Mouse (Mus musculus) heart, adult 11 months (tissue): ENCODE measurements around the gene Mettl5.
"Not testable (repeated sequence)": the region's sequence is repeated elsewhere in the genome, so short reads cannot be mapped to it uniquely, and the experiment has no call there.

Source experiments
- DNase-seq: peaks from one replicate; pipeline ENCODE4 v3.0.0; 2022

The Mettl5 gene

GRCm38 (mm10) chr2:69885451-69886305, at the start of gene Mettl5:
Gene Mettl5 (minus strand): TSS chr2:69885615.
- peak; percentile 98 for DNase-seq

DNA sequence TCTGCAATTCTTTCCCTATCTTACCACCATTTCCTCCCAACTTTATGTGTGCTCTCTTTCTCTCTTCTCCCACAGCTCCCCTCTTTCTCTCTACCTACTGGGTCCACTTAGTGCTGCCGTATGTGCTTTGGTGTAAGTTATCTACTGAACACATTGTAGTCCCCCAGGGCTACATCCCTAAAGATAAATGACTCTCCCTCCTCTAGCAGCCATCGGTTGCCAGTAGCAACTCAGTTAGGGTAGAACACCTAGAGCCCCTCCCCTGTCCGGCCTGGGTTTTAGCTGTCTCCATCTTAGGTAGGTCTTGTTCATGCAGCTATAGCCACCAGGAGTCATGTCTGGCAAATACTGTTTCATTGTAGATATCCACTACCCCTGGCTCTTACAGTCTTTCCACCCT, 39.5 kb upstream of the Mettl5 start:
- no peak for DNase-seq

GRCm38 (mm10) chr2:69917301-69917700, 31.9 kb upstream of the Mettl5 start:
- DNase-seq: peak; percentile 55

- no peak for DNase-seq
Measured at GRCm38 (mm10) chr2:69912801-69913200, 27.4 kb upstream of the Mettl5 start.

DNA sequence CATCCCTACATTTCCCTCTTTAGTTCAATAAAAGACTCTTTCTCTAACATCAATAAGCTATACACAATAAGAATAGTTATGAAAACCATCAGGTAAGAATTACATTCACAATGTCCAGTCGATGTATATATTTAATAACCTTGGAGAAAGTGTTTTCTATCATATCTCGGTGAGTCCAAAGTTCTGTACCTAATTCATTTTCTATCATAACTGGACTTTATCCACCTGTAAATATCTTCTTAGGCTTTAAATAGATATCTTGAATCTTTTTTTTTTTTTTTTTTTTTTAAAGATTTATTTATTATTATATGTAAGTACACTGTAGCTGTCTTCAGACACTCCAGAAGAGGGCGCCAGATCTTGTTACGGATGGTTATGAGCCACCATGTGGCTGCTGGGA, 22.0 kb upstream of the Mettl5 start:
- DNase-seq: not testable (repeated sequence)

- DNase-seq: peak; percentile 53
Measured at GRCm38 (mm10) chr2:69903541-69903940, 18.1 kb upstream of the Mettl5 start.

DNA sequence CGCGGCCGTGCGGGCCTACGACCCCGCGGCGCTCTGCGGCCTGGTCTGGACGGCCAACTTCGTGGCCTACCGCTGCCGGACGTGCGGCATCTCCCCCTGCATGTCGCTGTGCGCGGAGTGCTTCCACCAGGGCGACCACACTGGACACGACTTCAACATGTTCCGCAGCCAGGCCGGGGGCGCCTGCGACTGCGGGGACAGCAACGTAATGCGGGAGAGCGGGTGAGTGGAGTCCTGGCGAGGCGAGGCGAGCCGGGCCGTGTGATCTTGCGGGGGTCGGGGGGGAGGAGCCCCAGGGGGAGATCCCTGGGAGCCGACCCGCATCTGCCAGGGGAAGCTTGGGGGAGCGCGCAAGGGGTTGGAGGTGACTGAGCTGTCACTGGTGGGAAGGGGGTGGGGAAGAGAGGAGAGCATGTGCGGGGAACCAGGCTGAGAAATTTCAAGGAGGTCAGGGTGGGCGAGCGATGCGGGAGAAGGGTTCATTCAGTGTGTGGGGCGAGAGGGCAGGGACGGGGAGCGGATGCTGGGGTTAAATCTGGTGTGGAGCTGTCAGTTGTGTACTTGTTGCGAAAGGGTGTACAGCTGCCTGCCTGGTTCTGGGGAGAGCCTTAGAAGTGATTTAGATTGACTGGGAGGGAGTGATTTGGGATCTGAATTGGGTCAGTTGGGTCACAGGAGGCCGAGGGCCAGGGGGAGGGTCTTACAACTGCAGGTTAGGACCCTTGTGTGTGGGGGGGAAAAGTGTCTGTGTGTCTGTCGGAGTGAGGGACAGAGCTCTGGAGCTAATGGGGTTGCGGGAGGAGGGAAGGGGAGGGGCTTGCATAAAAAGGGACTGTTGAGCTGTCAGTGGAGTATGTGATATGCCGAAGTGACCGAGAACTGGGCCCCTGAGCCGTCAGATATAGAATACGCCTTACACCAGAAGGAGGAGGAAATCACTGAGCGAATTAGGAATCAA, 12.5 kb upstream of the Mettl5 start:
- peak; percentile 98 for DNase-seq

GRCm38 (mm10) chr2:69897039-69897617, 11.7 kb upstream of the Mettl5 start, which contains the start of gene Ubr3:
Gene Ubr3 (plus strand): TSS chr2:69897246.
- DNase-seq: peak; percentile 100

DNA sequence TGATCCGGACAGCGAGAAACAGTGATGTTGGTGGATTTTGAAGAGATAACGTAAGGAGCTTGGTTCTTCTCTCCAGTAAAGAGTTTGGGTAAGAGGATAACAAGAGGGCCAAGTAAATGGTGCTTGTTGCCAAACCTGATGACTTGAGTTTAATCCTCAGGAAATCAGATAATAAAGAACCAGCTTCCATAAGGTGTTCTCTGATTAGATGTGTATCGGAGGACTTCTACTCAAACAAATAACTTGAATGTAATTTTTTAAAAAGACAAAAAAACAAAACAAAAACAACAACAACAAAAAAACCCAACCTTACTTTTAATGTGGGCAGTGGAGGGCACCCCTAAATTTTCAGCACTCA, 10.8 kb upstream of the Mettl5 start:
- DNase-seq: no peak

DNA sequence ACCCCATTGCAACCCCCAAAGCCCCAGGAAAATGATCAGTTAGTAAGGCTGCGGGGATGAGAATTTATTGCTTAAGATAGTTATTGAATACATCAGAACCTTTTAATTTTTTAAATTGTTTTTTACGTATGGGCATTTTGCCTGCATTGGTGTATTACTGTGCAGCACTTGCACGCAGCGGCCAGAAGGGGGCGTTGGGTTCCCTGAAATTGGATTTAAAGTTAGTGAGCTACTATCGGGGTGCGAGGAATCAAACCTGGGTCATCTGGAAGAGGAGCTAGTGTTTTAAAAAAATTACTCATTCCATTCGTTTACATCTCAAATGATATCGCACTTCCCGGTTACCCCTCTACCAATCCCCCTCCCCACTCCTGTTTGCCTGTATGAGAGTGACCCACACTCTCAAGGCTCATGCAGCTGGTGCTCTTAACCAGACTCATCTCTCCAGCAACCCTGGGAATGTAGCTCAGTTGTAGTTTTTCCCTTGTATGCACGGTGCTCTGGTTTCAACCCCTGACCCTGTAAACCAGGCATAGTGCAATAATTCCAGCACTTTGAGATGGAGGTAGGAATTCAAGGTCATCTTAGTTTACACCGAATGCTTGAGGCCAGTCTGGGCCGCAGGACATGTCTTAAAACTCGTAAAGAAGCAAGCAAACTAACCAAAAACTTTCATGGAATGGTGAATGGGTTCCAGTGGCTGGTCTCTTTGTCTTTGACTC, 10.2 kb upstream of the Mettl5 start:
- DNase-seq: peak; percentile 76

GRCm38 (mm10) chr2:69893891-69894290, 8.5 kb upstream of the Mettl5 start:
- DNase-seq: peak; percentile 81

DNA sequence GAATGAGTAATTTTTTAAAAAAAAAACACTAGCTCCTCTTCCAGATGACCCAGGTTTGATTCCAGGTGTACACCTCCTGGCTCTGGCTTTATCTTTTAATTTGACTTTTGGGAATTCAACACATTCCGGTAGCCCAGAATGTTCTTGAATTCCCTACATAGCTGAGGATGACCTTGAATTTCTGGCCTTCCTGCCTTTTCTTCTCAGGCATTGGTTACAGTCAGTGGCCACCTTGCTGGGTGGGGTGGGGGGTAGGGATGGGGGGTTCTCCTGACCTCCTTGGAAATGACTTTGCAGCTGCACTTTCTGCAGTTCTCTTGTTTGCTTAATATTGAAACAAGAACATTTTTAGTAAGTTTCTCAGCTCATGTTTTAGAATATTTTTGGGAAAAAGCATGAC, 7.7 kb upstream of the Mettl5 start:
- peak; percentile 36 for DNase-seq

GRCm38 (mm10) chr2:69890843-69891242, 5.4 kb upstream of the Mettl5 start:
- no peak for DNase-seq

- no peak for DNase-seq
Measured at GRCm38 (mm10) chr2:69888957-69889356, 3.5 kb upstream of the Mettl5 start.

GRCm38 (mm10) chr2:69885050-69885449, 365 bp downstream of the Mettl5 start:
- no peak for DNase-seq

- DNase-seq: no peak
Measured at GRCm38 (mm10) chr2:69884581-69884980, 834 bp downstream of the Mettl5 start.

DNA sequence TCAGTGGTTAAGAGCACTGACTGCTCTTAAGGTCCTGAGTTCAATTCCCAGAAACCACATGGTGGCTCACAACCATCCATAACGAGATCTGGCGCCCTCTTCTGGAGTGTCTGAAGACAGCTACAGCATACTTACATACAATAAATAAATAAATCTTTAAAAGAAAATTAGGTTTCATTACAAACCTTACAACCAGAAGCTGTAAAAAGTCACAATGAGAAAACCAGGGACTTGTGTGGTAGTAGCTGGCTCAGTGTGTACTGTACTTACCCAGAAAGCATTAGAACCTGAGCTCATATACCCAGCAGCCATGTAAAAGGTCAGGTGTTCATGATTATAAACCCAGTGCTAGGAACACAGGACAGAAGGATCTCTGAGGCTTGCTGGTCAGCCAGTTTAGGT, 1.4 kb downstream of the Mettl5 start:
- DNase-seq: peak; percentile 56

- DNase-seq: no peak
Measured at GRCm38 (mm10) chr2:69862117-69862657, 23.2 kb downstream of the Mettl5 start.

- DNase-seq: peak; percentile 99
Measured at GRCm38 (mm10) chr2:69861485-69862091, 23.8 kb downstream of the Mettl5 start, which contains the start of gene Ssb. Gene Ssb (plus strand): TSS chr2:69861562.

- DNase-seq: peak; percentile 96
Measured at GRCm38 (mm10) chr2:69860972-69861452, 24.4 kb downstream of the Mettl5 start.

- DNase-seq: no peak
Measured at GRCm38 (mm10) chr2:69857882-69858281, 27.5 kb downstream of the Mettl5 start.

DNA sequence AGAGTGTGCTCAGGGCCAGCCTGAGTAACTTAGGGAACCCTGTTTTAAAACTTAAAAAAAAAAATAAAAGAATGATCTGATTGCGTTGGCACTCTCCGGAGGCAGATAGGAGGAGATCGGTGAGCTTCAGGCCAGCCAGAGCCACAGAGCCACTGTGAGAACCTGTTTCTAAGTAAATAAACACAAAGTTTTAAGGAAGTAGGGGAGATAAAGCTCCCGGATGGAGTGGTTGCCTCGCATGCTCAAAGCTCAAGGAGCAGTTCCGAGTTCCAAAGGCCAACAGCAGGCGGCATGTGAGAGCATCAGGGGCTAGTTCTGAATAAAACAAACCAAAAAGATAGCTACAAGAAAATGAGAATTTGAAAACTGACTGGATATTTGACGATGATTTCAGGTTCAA, 29.0 kb downstream of the Mettl5 start:
- DNase-seq: no peak
